Mouse (Mus musculus) liver, postnatal 0 days (tissue): ENCODE measurements around the gene Tle6. TPM values are rescaled to one million over a fixed set of nuclear protein-coding genes. Genes with fewer than 3 reads are reported as not detected.

Experiments
- ATAC-seq: fragments of 200-750 bp; cut with Nextera tagmentation; 2 replicates; pipeline ENCODE4 v1.8.0; 2017; ENCODE audit warnings: mild to moderate bottlenecking, moderate library complexity
- DNase-seq: peaks from one replicate; pipeline ENCODE4 v3.0.0-alpha.2; 2016
- H3K27ac ChIP-seq: fragments of 300-500 bp; sonication (generic); 2 replicates; pipeline ENCODE4 v1.5.1; 2014; ENCODE audit warnings: antibody characterized with exemption, moderate library complexity, mild to moderate bottlenecking, low read depth
- H3K27me3 ChIP-seq: fragments of 300-500 bp; sonication (generic); 2 replicates; pipeline ENCODE4 v1.6.1; 2014; ENCODE audit warnings: low read length, control low read depth, mixed read lengths; ENCODE audit not compliant: insufficient read depth
- H3K36me3 ChIP-seq: fragments of 300-500 bp; sonication (generic); replicated peaks from 2 replicates; pipeline ENCODE4 v1.6.1; 2014; ENCODE audit warnings: mild to moderate bottlenecking, control low read depth, low read length, moderate library complexity, mixed read lengths; ENCODE audit not compliant: insufficient read depth
- H3K4me1 ChIP-seq: fragments of 300-500 bp; sonication (generic); 2 replicates; pipeline ENCODE4 v1.6.1; 2014; ENCODE audit warnings: antibody characterized with exemption, mild to moderate bottlenecking, control low read depth; ENCODE audit not compliant: insufficient read depth
- H3K4me2 ChIP-seq: fragments of 300-500 bp; sonication (generic); 2 replicates; pipeline ENCODE4 v1.6.1; 2014; ENCODE audit warnings: low read depth, mild to moderate bottlenecking, low read length, moderate library complexity, mixed read lengths
- H3K4me3 ChIP-seq: fragments of 300-500 bp; sonication (generic); 2 replicates; pipeline ENCODE4 v1.5.1; 2014; ENCODE audit warnings: low read depth, low read length
- H3K9ac ChIP-seq: fragments of 300-500 bp; sonication (generic); replicated peaks from 2 replicates; pipeline ENCODE4 v1.6.1; 2014; ENCODE audit warnings: mild to moderate bottlenecking, moderate library complexity
- H3K9me3 ChIP-seq: fragments of 300-500 bp; sonication (generic); 2 replicates; pipeline ENCODE4 v1.6.1; 2016; ENCODE audit warnings: mild to moderate bottlenecking, control low read depth, low read length, mixed read lengths
- CTCF ChIP-seq: sonication (generic); IDR thresholded peaks from 2 replicates; pipeline ENCODE4 v1.5.1; 2016; ENCODE audit warnings: antibody characterized with exemption, low read depth
- EP300 ChIP-seq: IDR thresholded peaks from 2 replicates; pipeline ENCODE4 v1.6.1; 2016; ENCODE audit warnings: antibody characterized with exemption, low read depth, mild to moderate bottlenecking
- WGBS: fragments of 180-500 bp; shearing (Covaris S2); extraction: QIAGEN DNeasy Blood & Tissue Kit; methylation state at CpG from one replicate; pipeline ENCODE4 v1.1.7; 2014; ENCODE audit not compliant: insufficient replicate concordance; 5-methylcytosine and 5-hydroxymethylcytosine counted together
- polyA plus RNA-seq: library from polyadenylated mRNA; unstranded; fragments of >200 nt; fragmentation: Nextera tagmentation; extraction: Ambion mirVana; gene quantifications from 2 replicates; pipeline ENCODE4 v1.2.1, GENCODE M21; 2015

Gene Tle6
- polyA plus RNA-seq, 1 experiment from 2014 or later = 3.0 TPM

- peaks cover 34% of the 10 kb centered on the region for H3K4me1 ChIP-seq
- H3K36me3 ChIP-seq = no peaks in the 10 kb centered on the region
- no peak for ATAC-seq
- no peaks in the 10 kb centered on the region for H3K9me3 ChIP-seq
- DNase-seq = no peak
- H3K27me3 ChIP-seq = no peaks in the 10 kb centered on the region
- WGBS = 18% methylated on average over 10 of the region's 10 CpGs
- TF ChIP-seq CTCF = no peak
- no peak for TF ChIP-seq EP300
- H3K27ac ChIP-seq = no peak overlapping the region
- no peak overlapping the region; the same call in 1 of the 2 replicates for H3K9ac ChIP-seq
- H3K4me2 ChIP-seq = peak overlapping the region; percentile 67
- peak overlapping the region; percentile 23; the same call in 1 of the 2 replicates for H3K4me3 ChIP-seq
Measured at GRCm38 (mm10) chr10:81596611-81597010, 4.3 kb downstream of the Tle6 start.

- Histone ChIP-seq H3K4me2 (no peak overlapping the region), H3K36me3 (no peaks in the 10 kb centered on the region), H3K9me3 (no peaks in the 10 kb centered on the region), H3K27me3 (no peaks in the 10 kb centered on the region), H3K27ac (no peak overlapping the region), H3K9ac (no peak overlapping the region), H3K4me1 (peaks cover 25% of the 10 kb centered on the region), H3K4me3 (no peak overlapping the region)
- TF ChIP-seq EP300 = no peak
- no peak for TF ChIP-seq CTCF
- WGBS = 69% methylated on average over 5 of the region's 5 CpGs
- ATAC-seq (no peak), DNase-seq (no peak)
Measured at GRCm38 (mm10) chr10:81595599-81595998, 5.3 kb downstream of the Tle6 start.

GRCm38 (mm10) chr10:81593935-81594334, 6.9 kb downstream of the Tle6 start:
- Histone ChIP-seq H3K4me1 (peaks cover 18% of the 10 kb centered on the region), H3K4me3 (no peak overlapping the region), H3K36me3 (no peaks in the 10 kb centered on the region), H3K9ac (no peak overlapping the region), H3K27ac (no peak overlapping the region), H3K4me2 (no peak overlapping the region), H3K27me3 (no peaks in the 10 kb centered on the region), H3K9me3 (no peaks in the 10 kb centered on the region)
- TF ChIP-seq CTCF = no peak
- no peak for TF ChIP-seq EP300
- no peak for ATAC-seq
- 77% methylated on average over 18 of the region's 18 CpGs for WGBS
- no peak for DNase-seq

- no peaks in the 10 kb centered on the region for H3K36me3 ChIP-seq
- ATAC-seq (no peak), DNase-seq (no peak)
- H3K4me1 ChIP-seq = peaks cover 17% of the 10 kb centered on the region
- no peak overlapping the region for H3K4me3 ChIP-seq
- WGBS = 68% methylated on average over 4 of the region's 4 CpGs
- H3K9me3 ChIP-seq = no peaks in the 10 kb centered on the region
- no peak overlapping the region for H3K27ac ChIP-seq
- H3K4me2 ChIP-seq = no peak overlapping the region
- H3K27me3 ChIP-seq = no peaks in the 10 kb centered on the region
- TF ChIP-seq EP300 (no peak), CTCF (no peak)
- H3K9ac ChIP-seq = no peak overlapping the region
Measured at GRCm38 (mm10) chr10:81593223-81593622, 7.7 kb downstream of the Tle6 start.

GRCm38 (mm10) chr10:81592631-81593030, 8.2 kb downstream of the Tle6 start:
- no peak overlapping the region for H3K9ac ChIP-seq
- H3K36me3 ChIP-seq = no peaks in the 10 kb centered on the region
- DNase-seq (no peak), ATAC-seq (no peak)
- no peaks in the 10 kb centered on the region for H3K27me3 ChIP-seq
- no peak overlapping the region for H3K27ac ChIP-seq
- H3K4me2 ChIP-seq = no peak overlapping the region
- no peak for TF ChIP-seq EP300
- TF ChIP-seq CTCF = no peak
- H3K9me3 ChIP-seq = no peaks in the 10 kb centered on the region
- H3K4me1 ChIP-seq = peaks cover 15% of the 10 kb centered on the region
- H3K4me3 ChIP-seq = no peak overlapping the region
- WGBS = 78% methylated on average over 7 of the region's 7 CpGs

GRCm38 (mm10) chr10:81591846-81592245, 9.0 kb downstream of the Tle6 start:
- DNase-seq = no peak
- no peak for ATAC-seq
- Histone ChIP-seq H3K27me3 (no peaks in the 10 kb centered on the region), H3K4me1 (peaks cover 8% of the 10 kb centered on the region), H3K27ac (no peak overlapping the region), H3K4me2 (no peak overlapping the region), H3K4me3 (no peak overlapping the region), H3K36me3 (no peaks in the 10 kb centered on the region), H3K9me3 (no peaks in the 10 kb centered on the region), H3K9ac (no peak overlapping the region)
- TF ChIP-seq EP300 = no peak
- no peak for TF ChIP-seq CTCF
- 80% methylated on average over 9 of the region's 9 CpGs for WGBS

- TF ChIP-seq EP300 (no peak), CTCF (no peak)
- no peak for DNase-seq
- H3K4me2 ChIP-seq = no peak overlapping the region
- no peaks in the 10 kb centered on the region for H3K4me1 ChIP-seq
- H3K9ac ChIP-seq = no peak overlapping the region
- no peaks in the 10 kb centered on the region for H3K27me3 ChIP-seq
- no peaks in the 10 kb centered on the region for H3K9me3 ChIP-seq
- no peak overlapping the region for H3K4me3 ChIP-seq
- no peaks in the 10 kb centered on the region for H3K36me3 ChIP-seq
- no peak for ATAC-seq
- 70% methylated on average over 7 of the region's 7 CpGs for WGBS
- H3K27ac ChIP-seq = no peak overlapping the region
Measured at GRCm38 (mm10) chr10:81588739-81589138, 12.1 kb downstream of the Tle6 start.
